Mouse (Mus musculus) cortical plate, adult 2 months (tissue): ENCODE measurements around the gene Pdx1. TPM values are rescaled to one million over a fixed set of nuclear protein-coding genes. Genes with fewer than 3 reads are reported as not detected.

ENCODE experiments used
- H3K27ac ChIP-seq: fragments of 200-500 bp; 2 replicates; pipeline ENCODE4 v1.5.1; 2012; ENCODE audit warnings: low read length, control low read depth, inconsistent platforms; ENCODE audit not compliant: insufficient read depth
- H3K4me1 ChIP-seq: fragments of 200-500 bp; 2 replicates; pipeline ENCODE4 v1.6.1; 2011; ENCODE audit warnings: low read length; ENCODE audit not compliant: control insufficient read depth, insufficient read depth
- H3K4me3 ChIP-seq: fragments of 200-500 bp; 2 replicates; pipeline ENCODE4 v1.5.1; 2011; ENCODE audit warnings: mild to moderate bottlenecking, low read length, control low read depth; ENCODE audit not compliant: insufficient read depth
- CTCF ChIP-seq: fragments of 200-500 bp; IDR thresholded peaks from 2 replicates; pipeline ENCODE4 v1.5.1; 2011; ENCODE audit warnings: mild to moderate bottlenecking, control low read depth, low read length; ENCODE audit not compliant: insufficient read depth; ENCODE audit errors: extremely low read depth
- POLR2A ChIP-seq: fragments of 200-500 bp; IDR thresholded peaks from 2 replicates; pipeline ENCODE4 v1.6.1; 2011; ENCODE audit warnings: mild to moderate bottlenecking, low read length, control low read depth; ENCODE audit not compliant: insufficient read depth; ENCODE audit errors: extremely low read depth
- polyA plus RNA-seq: library from polyadenylated mRNA; depleted of rRNA; stranded (reverse); fragments of >200 nt; gene quantifications from 2 replicates; pipeline ENCODE4 v1.2.3, GENCODE M21; 2012

Gene Pdx1
- polyA plus RNA-seq, 1 experiment = not detected

DNA sequence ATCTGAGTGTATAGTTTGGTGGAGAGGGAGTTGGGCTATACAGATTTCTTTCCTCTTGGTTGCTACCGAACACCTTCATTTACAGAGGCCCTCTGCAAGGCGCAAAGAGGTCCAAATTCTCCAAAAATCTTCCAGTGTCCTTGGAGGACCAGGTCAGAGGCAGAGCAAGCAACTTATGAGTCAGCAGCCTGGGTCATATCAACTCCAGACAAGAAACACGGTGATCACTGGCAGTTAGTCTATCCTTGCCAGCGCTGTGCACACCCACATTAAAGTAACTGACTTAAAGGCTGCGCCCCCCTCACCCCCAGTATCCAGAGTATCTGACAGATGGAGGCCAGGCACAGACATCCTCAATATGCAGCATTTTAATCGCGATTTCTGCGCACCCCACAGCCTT lies 1.0 kb upstream of the Pdx1 start:
- TF ChIP-seq POLR2A (no peak), CTCF (no peak)
- Histone ChIP-seq H3K4me3 (no peak overlapping the region), H3K4me1 (no peaks in the 10 kb centered on the region), H3K27ac (no peak overlapping the region)

- Histone ChIP-seq H3K4me3 (no peak overlapping the region), H3K4me1 (no peaks in the 10 kb centered on the region), H3K27ac (no peak overlapping the region)
- no peak for TF ChIP-seq CTCF
- no peak for TF ChIP-seq POLR2A
Measured at GRCm38 (mm10) chr5:147269371-147269770, 388 bp upstream of the Pdx1 start.

DNA sequence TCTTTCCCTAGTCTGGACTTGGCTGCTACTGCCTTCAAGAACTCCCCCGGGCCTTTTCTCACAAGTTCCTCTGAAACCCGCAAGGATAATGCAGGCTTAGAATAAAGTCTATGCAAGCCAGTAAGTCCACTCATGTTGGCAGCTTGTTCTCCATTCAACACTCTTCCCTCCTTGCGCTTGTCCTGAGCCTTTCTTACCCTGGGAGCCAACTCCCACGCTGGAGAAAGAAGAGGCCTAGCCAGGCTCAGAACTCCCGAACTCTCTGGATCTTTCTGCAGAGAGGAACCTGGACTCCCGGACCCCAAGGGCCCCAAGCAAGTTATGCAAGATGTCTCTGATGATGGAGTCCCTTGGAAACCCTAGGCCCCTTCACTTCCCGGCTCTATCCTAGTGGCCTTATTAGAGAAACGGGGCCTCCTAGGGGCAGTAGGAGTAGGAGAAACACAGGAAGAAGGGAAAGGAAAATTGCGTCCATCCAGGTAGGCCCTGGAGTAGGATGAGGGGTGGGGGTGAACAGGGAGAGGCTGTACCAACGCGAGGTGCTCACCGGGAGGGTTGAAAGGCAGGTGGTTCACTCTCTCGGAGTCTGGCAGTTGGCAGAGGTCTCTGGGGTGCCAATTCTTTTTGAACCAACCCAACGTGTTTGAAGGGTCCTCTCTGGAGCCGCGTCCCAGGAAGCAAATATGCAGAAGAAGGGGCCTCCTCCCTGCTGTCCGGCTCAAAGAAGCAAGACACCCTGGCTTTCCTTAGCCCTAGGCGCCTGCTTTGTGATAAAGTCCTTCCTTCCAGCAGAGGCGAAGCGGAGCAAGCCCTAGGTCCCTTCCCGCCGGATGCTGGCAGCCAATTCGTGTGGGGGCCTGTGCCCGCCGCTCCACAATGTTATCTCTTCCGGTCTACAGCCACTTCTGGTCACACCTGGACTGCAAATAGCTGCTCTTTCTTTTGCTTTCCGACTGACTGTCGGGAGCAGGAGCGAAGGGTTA lies 1.2 kb downstream of the Pdx1 start:
- H3K4me1 ChIP-seq = no peaks in the 10 kb centered on the region
- no peak for TF ChIP-seq POLR2A
- no peak for TF ChIP-seq CTCF
- H3K4me3 ChIP-seq = no peak overlapping the region
- H3K27ac ChIP-seq = no peak overlapping the region

- no peak overlapping the region for H3K4me3 ChIP-seq
- no peak overlapping the region for H3K27ac ChIP-seq
- TF ChIP-seq CTCF (no peak), POLR2A (no peak)
- no peaks in the 10 kb centered on the region for H3K4me1 ChIP-seq
Measured at GRCm38 (mm10) chr5:147272046-147272807, 2.5 kb downstream of the Pdx1 start.

DNA sequence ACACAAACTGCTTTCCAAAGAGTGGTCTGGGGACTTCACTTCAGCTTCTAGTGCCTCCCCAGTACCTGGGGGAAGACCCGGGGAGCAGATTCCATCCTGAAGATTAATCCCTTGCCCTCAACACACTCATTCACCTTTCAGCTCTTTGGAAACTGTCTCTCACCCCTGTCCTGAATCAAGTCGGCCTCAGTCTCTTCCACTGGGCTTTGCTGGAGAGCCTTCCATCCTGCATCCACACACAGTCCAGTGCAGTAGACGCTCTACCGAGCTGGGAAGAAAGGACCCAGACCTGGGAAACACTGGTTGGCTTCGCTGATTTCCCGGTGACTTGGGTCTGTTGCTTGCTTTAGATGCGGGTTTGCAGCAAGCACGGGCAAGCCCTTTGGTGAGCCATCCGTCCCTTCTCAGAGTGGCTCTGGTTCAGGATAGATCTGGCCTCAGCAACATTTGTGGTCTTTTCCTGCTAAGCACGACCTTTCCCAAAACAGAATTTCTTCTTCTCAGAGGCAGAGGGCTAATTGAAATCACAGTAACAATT lies 3.1 kb downstream of the Pdx1 start:
- Histone ChIP-seq H3K4me1 (no peaks in the 10 kb centered on the region), H3K27ac (no peak overlapping the region), H3K4me3 (no peak overlapping the region)
- TF ChIP-seq POLR2A = no peak
- TF ChIP-seq CTCF = no peak

GRCm38 (mm10) chr5:147274174-147275141 lies 4.7 kb downstream of the Pdx1 start:
- TF ChIP-seq CTCF = no peak
- no peak for TF ChIP-seq POLR2A
- H3K27ac ChIP-seq = no peak overlapping the region
- no peak overlapping the region for H3K4me3 ChIP-seq
- no peaks in the 10 kb centered on the region for H3K4me1 ChIP-seq

- Histone ChIP-seq H3K4me1 (no peaks in the 10 kb centered on the region), H3K27ac (no peak overlapping the region), H3K4me3 (no peak overlapping the region)
- no peak for TF ChIP-seq POLR2A
- TF ChIP-seq CTCF = no peak
Measured at GRCm38 (mm10) chr5:147275761-147276160, 6.0 kb downstream of the Pdx1 start.

GRCm38 (mm10) chr5:147276701-147277546 lies 7.2 kb downstream of the Pdx1 start:
- Histone ChIP-seq H3K4me3 (no peak overlapping the region), H3K4me1 (no peaks in the 10 kb centered on the region), H3K27ac (no peak overlapping the region)
- TF ChIP-seq CTCF (no peak), POLR2A (no peak)
